Mouse (Mus musculus) thymus, postnatal 10 days (tissue): ENCODE data around the gene Mob3c.
A peak's percentile ranks its signal among the peaks of the same experiment; 100 is the strongest.

ENCODE experiments used
- DNase-seq, 2 experiments: peaks; one replicate each; pipeline ENCODE4 v3.0.0; 2021; ENCODE audit warnings: low spot score in 2 of 2

The Mob3c gene

DNA sequence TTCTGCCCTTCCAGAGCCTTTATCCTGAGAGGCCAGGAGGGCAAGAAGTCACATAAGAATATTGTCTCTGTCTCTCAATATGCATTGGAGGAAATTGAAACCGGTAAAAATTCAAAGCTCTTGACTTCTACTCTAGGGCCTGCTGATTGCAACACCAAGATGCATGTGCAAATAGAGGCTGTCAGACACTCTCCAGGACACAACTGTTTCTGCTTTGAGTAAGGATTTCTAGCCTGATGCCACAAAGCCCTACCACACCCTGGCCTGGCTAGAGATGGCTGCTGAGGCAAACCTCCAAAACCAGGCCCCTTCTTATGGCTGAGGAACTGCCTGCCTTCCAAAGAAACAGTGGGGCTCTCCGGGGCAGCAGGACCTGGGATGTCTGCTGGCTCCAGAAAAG, 7.7 kb downstream of the Mob3c start:
- no peak for DNase-seq

DNA sequence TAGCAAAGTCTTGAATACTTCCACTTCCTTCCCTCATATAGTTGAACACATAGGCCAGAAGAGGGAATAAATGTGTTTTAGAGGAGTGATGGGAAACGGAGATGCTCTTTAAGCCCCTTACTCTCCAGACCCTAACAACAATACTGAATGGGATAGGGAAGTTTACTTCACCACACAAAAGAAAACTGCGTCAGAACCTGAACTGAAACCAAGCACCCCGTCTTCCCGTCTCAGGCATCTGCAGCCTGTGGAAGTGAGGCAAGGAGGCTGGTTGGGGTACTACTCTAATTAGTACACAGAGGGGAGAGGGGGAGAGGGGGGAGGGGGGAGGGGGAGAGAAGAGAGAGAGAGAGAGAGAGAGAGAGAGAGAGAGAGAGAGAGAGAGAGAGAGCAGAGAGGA, 10.3 kb downstream of the Mob3c start:
- peak in 1 of 2 experiments; percentile 17 for DNase-seq

DNA sequence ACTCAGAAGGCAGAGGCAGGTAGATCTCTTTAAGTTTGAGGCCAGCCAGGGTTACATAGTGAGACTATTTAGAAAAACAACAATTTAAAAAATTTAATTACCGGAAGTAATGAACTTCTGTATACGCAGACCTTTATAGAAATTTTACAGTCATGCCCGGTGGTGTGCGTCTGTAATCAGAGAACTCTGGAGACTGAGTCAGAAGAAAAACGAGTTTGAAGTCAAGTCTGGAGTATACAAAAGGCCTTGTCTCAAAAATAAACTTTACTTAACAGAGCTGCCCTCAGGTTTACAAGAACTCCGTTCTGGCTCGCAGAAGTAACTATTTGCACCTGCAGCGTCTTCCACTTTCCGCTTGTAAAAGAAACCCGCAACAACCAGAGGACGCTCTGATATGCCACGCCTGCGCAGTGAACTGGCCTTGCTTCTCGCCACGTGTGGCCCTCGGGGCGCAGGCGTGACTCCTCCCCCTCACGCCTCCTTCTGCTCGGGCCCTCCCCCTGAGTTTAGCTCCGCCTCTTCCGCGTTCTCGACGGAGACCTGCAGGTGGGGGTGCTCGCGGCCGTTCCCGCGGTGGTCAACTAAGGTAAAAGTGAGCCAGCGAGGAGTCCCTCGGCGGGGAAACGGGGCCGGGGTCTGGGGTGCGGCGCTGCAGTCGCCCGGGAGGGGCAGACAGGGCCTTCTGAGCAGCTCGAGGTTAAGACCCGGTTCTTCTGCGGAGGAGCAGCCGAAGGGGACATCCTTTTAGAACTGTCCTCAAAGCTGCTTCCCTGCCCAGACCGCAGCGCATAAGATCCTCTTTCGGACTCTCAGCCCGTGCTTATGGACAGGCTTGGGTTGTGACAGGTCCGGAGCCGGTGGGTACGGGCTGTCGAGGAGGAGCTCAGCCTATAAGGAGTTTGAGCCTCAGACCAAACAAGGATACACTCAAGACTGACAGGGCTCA, 11.1 kb downstream of the Mob3c start, which contains the start of gene Mknk1:
Gene Mknk1, plus strand, starts transcription at position 503 of the 946 bp plus-strand sequence.
- DNase-seq = peak; percentile 90 to 95

DNA sequence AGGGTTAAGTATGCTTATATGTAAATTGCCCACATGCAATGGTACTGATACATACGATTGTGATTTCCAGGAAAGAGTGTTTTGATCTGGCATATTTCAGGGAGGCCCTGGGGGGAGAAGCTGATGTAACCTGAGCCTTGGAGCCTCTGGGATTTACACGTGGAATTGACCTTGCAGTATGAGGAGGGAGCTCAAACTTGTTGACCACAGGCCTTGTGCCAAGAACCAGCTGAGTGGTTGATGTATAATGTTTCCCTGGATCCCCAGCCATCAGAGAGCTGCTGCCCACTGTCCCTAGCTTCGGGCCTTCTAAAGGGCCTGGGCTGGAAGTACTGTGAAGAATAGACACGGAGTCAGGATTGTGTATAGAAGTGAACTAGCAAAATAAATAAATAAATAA, 12.1 kb downstream of the Mob3c start:
- DNase-seq = no peak

DNA sequence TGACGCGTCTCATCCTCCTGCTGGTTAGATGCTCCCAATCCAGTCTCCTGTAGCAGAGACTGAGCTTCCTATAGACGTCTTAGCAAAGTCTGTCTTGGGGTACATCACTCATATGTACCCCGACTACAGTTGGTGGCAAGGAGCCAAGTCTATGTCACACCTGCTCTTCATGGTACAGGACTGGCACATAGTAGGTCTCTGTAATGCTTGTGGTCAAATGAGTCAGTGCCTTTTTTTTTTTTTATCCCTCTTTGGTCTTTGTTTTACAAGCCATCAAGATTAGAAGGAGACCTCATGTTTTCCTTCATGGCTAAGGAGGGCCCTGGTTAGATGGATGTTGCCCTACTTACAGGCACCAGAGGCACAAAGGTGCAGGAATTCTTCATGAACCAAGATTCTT, 12.9 kb downstream of the Mob3c start:
- no peak for DNase-seq

DNA sequence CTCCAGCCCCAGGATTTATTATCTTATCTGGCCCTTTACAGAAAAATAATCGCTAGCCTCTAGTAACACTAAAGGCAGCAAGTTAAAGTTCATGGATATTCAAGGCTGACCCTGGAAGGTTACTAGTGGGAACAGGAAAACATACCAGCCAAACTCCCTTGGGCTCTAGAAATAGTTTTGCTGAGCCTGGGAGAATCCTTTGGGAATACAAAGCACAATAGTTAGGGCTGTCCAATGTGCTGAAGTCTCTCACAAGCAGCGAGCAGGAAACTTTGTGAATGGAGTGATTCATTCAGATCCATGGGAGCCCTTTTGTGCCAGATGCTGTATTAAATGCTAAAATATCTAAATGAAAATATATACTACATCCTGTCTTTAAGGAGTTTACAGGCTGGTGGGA, 18.8 kb downstream of the Mob3c start:
- no peak for DNase-seq

DNA sequence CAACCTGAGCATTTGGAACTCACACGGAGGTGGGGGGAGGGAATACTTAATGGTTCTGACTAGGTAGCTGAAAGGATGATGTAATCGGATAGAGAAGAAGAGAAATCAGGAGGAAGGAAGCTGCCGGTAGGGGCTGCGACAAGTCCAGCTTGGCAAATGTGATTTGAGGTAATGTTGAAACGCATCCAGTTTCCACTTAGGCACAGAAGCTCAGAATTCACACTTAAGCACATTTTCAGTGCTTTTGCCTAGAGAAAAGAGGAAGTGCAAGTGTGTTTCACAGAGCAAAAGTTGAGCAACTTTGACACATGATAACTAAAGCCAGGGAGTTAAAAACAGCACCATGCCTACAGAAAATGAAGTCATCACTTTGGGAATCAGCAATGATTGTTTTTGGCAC, 19.5 kb downstream of the Mob3c start:
- DNase-seq = no peak

DNA sequence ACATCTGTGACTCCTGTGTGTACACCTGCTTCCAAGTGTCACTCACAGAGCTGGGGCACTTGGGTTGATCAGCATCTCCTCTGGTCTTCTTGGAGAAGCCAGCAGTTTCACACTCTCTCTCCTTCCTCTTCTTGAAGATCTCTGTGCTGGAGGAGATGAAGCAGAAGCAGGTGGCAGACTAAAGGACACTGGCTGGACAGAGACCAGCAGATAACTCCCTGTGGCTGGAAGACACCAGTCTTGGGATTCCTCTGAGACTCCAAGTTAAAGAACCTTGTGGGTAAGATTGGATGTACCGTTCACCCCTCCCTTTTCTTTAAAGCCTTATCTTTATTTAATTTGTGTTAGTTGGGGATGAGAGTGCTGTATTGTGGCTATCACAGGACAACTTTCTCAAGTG, 20.2 kb downstream of the Mob3c start:
- no peak for DNase-seq

DNA sequence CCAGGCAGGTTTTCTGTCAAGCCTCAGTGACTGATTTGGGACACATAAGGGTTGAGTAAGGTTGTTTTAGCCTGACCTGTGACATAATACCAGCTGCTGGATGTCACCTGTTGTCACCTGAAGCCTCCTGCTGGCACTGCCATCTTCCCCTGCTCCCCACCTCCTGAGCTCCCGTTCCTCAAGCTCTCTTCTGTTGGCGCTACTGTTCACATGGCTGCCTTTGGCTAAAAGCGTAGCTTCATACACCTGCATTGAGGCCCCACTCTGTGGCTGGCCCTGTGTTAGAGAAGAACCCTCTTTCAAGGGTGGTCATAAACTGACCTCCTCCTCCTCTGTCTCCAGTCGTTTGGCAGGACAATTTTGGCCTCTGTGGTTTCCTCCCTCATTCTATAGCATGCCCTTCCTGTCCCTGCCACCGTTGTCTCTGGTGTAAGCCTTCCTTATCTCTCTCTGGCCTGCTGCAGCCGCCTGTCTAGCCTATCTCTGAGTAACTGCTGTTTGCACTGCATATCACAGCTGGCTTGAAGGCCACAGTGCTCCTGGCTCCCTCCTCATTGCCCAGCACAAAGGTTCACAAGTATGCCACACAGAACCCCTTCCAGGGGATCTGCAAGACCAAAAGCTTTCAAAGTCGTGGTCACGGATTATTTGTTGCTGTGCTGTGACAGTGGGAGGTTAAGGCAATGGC, 21.2 kb downstream of the Mob3c start:
- DNase-seq = no peak

DNA sequence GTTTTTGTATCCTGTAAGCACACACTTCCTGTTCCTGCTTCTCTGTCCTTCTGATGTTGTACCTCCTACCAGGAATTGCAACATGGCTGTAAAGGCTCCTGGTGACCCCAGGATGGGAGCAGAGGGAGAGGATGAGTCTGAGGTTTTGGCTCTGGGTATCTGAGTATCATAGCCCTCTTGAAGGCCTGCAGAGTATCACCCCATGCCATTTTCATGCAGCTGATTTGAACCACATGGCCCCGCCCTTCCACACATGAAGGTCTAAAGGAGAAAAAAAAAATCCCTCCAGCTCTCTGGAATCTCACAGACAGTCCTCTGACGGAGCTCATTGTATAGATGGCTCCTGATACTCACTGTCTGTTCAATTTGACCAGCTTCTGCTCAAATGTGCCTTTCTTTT, 22.2 kb downstream of the Mob3c start:
- DNase-seq = no peak

DNA sequence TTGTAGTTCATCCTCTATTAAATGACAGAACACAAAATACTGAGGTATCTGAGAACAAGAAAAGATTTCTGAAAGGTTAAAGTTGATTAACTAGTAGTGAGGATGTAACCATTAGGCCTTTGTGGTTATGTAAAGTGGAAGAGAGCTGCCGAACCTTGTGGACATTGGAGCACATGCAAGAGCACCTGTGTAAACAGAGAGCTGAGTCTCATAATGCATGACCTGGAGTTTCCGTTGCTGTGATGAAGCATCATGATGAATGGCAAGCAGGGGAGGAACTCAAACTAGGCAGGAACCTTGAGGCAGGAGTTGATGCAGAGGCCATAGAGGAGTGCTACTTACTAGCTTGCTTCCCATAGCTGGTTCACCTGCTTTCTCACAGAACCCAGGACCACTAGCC, 22.7 kb downstream of the Mob3c start:
- no peak for DNase-seq

DNA sequence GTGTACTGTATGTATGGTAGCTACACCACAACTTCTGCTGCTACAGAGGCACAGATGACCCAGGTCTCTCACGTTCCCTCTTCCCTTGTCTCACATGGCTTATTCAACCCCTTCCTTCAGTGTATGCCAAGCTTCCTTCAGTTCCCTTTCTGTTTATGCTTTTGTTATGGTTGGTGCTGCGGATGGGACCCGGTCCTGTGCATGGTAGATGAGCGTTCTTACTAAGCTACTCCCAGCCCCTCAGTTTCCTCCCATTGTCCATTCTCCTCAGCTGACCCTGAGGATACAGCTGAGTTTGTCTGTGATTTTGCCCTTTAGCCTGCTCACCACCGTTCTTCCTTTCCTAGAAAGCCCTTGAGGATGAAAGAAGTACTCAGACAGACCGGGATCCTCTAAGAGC, 23.7 kb downstream of the Mob3c start:
- no peak for DNase-seq

DNA sequence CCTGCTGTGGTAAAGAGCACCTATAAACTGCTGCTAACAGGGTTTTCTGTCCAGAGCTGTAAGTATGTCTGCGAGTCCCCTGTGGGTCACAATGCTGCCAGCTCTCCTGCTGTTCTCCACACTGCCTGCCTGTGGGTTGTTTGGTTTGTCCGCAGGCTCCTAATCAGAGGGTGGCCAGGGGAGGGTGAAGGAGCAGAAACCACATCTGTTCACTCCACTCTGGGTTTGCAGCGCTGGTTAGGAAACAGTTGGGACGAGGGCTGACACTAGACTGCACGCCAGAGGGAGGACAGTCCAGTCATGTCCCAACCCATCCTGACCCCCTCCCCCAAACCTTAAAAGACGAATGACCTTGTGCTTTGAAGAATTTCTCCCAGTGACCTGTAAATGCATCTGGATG, 27.2 kb downstream of the Mob3c start:
- no peak for DNase-seq

DNA sequence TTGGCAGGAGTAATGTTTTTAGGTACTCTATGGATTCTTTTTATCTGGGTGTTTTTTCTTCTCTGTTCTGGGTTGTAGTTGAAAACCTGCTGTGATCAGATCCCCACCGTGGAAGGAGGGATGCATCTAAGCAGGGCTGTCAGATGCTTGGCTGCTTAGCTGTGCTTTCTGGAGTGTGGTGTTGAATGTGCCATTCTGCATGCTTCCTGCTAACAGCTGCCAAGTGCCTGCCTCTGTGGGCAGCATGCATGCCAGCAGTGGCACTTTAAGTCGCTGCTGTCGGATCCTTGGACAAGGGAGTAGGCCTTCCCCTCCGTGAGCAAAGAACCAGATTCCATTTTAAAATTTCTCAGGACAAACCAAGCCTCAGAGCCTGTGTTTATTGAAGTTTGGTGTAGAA, 27.7 kb downstream of the Mob3c start:
- no peak for DNase-seq

DNA sequence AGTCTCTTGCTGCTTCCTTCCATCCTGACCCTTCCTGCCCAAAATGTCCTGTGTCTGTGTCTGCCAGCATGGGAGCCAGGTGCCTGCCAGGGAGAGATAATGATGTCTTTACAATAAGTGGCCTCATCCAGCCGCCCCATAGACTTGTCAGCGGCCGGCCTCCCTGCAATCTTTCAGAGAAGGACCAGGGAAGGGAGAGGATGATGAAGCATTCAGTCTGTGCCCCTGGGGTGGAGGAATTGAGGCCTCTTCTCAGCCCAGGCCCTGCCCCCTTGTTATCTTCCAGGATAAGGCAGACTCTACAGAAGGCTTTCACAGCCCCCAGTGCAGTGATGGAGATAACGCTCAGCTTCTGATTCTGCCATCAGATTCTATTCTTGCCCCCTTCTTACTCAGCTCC, 28.4 kb downstream of the Mob3c start:
- no peak for DNase-seq

DNA sequence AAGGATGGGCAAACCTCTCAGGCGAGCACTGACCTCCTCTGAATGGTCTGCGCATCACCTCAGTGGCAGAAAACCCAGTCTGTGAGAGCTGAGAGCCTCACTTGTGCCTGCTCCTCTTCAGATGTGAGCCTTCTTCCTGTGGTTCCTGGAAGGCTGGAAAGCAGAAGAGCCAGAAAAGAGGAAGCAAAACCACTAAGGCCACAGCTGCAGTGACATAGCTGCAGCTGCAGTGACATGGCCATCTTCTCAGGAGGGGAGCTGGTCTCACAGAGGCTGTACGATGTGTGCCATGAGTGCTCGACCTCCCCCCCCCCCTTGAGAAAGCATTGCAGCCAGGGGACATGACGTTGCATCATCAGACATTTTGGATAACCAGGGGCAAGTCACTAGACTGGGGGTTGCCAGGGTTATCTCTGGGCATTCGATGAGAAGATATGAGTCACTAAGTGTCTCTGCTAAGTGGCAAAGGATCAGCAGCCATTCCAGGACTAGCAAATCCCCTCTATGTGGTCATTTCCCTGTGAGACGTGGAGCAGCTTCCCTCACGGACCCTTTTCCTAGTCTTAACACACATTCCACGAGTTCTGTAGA, 29.5 kb downstream of the Mob3c start:
- no peak for DNase-seq

DNA sequence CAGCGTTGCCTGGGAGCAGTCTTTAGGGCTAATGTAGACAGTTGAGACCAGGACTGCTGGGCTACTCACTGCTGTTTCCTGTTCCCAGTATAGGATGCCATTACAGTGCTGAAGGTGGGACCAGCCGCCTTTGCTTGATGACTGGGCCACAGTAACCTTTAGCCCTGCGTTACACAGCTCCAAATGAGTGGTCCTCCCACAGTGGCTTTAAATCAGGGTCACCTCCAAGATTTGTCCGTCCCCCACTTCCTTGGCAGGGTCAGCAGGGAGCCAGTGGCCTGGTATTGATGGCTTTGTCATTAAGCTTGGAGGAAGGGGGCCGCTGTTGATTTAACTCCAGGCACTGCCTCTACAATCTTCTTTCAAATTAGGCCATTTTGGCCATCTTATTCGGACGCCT, 35.5 kb downstream of the Mob3c start:
- no peak for DNase-seq

DNA sequence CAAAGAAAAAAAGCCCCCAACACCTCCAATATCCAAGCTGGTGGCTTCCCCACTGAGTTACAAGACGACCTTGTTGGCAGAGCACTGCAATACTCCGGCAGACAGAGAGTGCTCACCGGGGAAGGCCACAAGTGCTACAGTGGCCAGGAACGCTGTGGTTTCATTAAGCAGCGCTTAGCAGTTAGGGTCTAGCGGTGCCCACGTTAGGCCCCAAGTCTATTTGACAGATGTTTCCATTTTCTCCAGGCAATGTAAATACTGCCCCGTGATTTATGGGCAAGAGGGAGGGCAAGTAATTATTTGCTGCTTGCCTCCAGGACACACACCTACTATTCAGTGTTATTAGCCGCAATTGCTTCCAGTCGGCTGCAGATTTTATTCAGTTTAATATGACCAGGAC, 36.0 kb downstream of the Mob3c start:
- no peak for DNase-seq

DNA sequence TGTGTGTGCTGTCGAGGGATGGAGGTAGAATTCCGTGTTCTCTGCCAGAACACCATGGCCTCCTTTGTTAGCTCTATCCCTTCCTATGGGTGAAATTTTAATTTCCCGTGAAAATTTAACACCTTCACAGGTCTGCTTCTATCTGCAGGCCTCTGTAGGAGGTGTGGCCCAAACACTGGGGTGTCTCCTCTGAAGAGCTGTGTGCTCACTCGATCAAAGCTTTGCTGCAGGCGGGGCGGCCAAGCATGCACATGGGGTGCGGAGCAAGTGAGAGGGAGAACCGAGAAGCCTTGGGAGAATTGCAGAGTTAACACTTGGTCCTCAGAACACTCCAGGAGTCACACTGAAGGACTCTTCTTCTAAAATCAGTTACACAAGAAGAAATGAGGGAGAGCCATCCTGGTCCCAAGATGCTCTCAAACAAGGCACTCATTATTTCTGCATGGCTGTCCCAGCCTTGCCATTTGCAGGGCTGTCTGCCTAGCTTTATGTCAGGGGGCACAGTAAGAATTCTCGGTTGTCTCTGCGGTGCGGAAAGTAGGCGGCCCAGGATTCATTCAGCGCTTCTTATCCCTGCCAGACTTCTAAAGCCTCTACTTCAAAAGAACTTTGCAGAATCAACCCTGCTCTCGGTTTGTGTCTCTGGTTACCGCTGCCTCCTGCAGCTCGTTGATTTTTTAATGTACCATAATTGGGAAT, 41.8 kb downstream of the Mob3c start:
- no peak for DNase-seq

DNA sequence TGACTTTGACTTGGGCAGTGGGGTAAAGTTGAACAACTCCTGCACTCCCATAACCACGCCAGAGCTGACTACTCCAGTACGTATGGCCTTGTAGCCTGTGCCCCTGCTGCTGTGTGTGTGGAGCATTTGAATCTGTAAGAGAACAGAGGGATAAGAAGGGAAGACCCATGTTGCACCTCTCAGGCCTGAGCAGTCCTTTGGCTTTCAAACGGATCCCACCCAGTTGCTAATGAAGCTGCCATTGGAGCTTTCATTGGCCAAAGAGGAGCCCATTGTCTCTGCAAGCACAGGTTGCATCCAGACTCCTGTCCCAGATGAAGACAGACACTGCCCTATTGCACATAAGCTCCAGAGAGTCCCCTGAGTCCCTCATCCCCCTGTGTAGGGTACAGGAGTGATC, 45.3 kb downstream of the Mob3c start:
- no peak for DNase-seq

DNA sequence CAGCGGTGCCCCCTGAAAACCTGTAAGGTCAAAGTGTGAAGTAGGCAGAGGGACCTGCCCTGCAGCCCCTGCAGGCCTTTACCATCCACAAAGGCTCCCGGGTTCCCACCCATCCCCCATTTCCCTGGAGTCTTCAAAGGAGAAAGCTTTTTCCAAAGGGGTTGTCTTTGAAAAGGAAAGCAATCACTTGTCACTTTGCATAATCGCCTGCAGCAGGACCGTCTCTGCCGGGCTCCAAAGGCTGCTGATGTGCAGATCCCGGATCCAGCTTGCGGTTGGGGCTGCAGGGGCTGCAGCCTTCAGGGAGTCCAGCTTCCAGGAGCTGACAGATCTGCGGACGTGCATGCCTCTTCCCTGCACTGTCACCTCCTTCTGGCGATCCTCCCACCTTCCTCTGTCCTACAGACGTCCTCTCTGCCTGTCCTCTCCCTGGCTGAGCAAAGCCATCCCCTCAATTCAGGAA, 50.4 kb downstream of the Mob3c start:
- no peak for DNase-seq

DNA sequence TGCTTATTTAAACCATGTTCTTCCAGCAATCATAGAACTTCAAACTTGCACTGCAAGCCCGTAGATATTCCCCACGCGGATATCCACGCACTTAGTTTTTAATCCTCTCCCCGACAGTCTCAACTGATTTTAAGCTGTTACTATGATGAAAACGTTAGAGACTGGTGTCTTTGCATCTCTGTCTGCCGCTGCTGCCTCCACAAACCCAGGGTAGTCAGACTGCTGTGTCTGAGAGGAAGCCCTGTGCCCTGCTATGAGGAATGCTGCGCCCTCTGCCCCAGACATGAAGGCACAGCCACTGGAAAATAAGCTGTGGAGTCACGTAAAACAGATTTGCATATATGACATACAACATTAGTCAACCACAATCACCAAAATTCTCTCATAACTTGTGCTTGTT, 50.9 kb downstream of the Mob3c start:
- no peak for DNase-seq
